Mouse (Mus musculus) intestine, postnatal 0 days (tissue): Measurements from ENCODE around the gene Adprh. TPM values are rescaled to one million over a fixed set of nuclear protein-coding genes. Genes with fewer than 3 reads are reported as not detected.

Experiments used
- ATAC-seq: fragments of 200-750 bp; cut with Nextera tagmentation; 2 replicates; pipeline ENCODE4 v1.8.0; 2017; ENCODE audit warnings: mild to moderate bottlenecking, moderate TSS enrichment, moderate library complexity
- H3K27ac ChIP-seq: fragments of 300-500 bp; sonication (generic); 2 replicates; pipeline ENCODE4 v1.5.1; 2014; ENCODE audit warnings: mild to moderate bottlenecking, low read depth, low read length, moderate library complexity
- H3K27me3 ChIP-seq: fragments of 300-500 bp; sonication (generic); replicated peaks from 2 replicates; pipeline ENCODE4 v1.6.1; 2014; ENCODE audit warnings: low read length, mixed read lengths; ENCODE audit not compliant: control insufficient read depth, insufficient read depth
- H3K36me3 ChIP-seq: fragments of 300-500 bp; sonication (generic); 2 replicates; pipeline ENCODE4 v1.6.1; 2014; ENCODE audit warnings: mild to moderate bottlenecking, moderate library complexity; ENCODE audit not compliant: control insufficient read depth, insufficient read depth
- H3K4me1 ChIP-seq: fragments of 300-500 bp; sonication (generic); replicated peaks from 2 replicates; pipeline ENCODE4 v1.6.1; 2014; ENCODE audit warnings: antibody characterized with exemption, low read length, mixed read lengths; ENCODE audit not compliant: control insufficient read depth, insufficient read depth
- H3K4me2 ChIP-seq: fragments of 300-500 bp; sonication (generic); replicated peaks from 2 replicates; pipeline ENCODE4 v1.6.1; 2014; ENCODE audit warnings: low read depth, mild to moderate bottlenecking, moderate library complexity
- H3K4me3 ChIP-seq: fragments of 300-500 bp; sonication (generic); 2 replicates; pipeline ENCODE4 v1.5.1; 2014; ENCODE audit warnings: low read depth, low read length
- H3K9ac ChIP-seq: fragments of 300-500 bp; sonication (generic); 2 replicates; pipeline ENCODE4 v1.6.1; 2014; ENCODE audit warnings: mild to moderate bottlenecking, low read depth, low read length
- H3K9me3 ChIP-seq: fragments of 300-500 bp; sonication (generic); 2 replicates; pipeline ENCODE4 v1.6.1; 2016; ENCODE audit warnings: mixed run types; ENCODE audit not compliant: control insufficient read depth
- CTCF ChIP-seq: sonication (generic); IDR thresholded peaks from 2 replicates; pipeline ENCODE4 v1.5.1; 2016; ENCODE audit warnings: low read depth, mild to moderate bottlenecking, control low read depth, antibody characterized with exemption, moderate library complexity
- WGBS: fragments of 180-500 bp; shearing (Covaris S2); extraction: QIAGEN DNeasy Blood & Tissue Kit; methylation state at CpG from one replicate; pipeline ENCODE4 v1.1.7; 2014; 5-methylcytosine and 5-hydroxymethylcytosine counted together
- polyA plus RNA-seq: library from polyadenylated mRNA; unstranded; fragments of >200 nt; fragmentation: Nextera tagmentation; extraction: Ambion mirVana; gene quantifications from 2 replicates; pipeline ENCODE4 v1.2.1, GENCODE M21; 2015

The Adprh gene
- polyA plus RNA-seq, 1 experiment from 2014 or later, result 58.8 TPM

DNA sequence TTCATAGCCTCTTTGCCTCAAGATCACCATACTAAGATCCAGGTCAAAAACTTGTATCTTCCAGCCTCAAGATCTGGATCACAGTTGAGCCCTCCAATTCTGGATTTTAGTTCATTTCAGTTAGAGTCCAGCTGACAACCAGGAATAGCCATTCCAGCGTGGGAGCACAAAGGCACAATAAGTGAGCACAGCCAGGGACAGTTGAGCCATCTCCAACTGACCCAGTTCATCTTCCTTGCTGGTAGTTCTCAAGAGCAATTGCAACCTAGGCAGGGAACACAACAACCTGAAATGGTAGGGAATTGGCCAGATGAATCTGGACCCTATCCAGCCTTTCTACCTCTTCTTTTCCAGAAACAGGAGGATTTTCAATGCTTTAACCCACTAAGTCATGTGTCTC, 13.3 kb downstream of the Adprh start:
- 88% methylated on average over 1 of the region's 1 CpGs for WGBS
- no peak for ATAC-seq
- no peaks in the 10 kb centered on the region for H3K4me1 ChIP-seq
- TF ChIP-seq CTCF, result no peak
- H3K4me3 ChIP-seq, result no peak overlapping the region
- H3K27ac ChIP-seq, result no peak overlapping the region
- H3K9ac ChIP-seq, result no peak overlapping the region
- H3K27me3 ChIP-seq, result no peaks in the 10 kb centered on the region
- peaks cover under 1% of the 10 kb centered on the region; the same call in 1 of the 2 replicates for H3K36me3 ChIP-seq
- H3K4me2 ChIP-seq, result no peak overlapping the region
- no peaks in the 10 kb centered on the region for H3K9me3 ChIP-seq

DNA sequence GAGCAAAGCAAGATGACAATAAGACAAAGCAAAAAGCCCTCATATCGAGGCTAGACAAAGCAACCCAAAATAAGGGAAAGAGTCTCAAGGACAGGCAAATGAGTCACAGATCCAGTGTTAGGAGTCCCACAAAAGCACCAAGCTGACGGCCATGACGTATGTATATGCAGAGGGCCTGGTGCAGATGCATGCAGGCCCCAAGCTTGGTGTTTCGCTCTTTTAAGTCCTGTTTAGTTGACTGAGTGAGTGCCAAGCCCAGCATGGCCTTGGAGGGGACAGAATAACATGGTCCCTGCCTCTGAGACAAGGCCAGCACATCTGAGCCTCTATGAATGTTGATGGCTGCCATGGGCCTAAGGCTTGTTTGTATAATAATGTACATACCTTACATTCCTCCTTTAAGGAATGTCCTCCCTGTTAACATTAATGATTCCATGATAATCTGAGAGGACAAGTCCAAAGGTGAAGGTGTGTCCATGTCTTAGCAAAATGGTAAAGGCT, 18.2 kb downstream of the Adprh start:
- WGBS, result 84% methylated on average over 4 of the region's 4 CpGs
- Histone ChIP-seq H3K9me3 (no peaks in the 10 kb centered on the region), H3K4me3 (no peak overlapping the region), H3K27me3 (no peaks in the 10 kb centered on the region), H3K4me1 (peaks cover 4% of the 10 kb centered on the region; the same call in 1 of the 2 replicates), H3K9ac (no peak overlapping the region), H3K4me2 (no peak overlapping the region), H3K36me3 (no peaks in the 10 kb centered on the region), H3K27ac (no peak overlapping the region)
- ATAC-seq, result no peak
- no peak for TF ChIP-seq CTCF

DNA sequence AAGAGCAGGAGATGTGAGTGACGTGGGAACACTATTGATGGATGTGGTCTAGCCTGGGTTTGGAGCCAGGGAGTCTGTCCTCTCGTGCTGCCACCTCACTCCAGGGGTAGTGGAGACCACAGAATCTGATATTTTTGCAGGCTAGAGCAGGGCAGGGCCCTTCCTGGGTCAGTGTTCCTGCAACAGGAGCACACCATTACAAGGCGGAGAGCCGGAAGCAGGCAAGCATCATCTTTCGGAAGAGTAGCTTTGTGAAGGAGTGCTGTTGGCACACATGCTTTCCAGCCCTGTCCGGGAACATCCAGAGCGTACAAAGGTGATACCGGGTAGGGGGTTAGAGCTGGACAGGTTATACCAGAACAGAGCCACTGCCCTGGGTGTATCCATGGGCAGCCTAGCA, 19.0 kb downstream of the Adprh start:
- ATAC-seq, result no peak
- no peak for TF ChIP-seq CTCF
- 91% methylated on average over 8 of the region's 8 CpGs for WGBS
- no peaks in the 10 kb centered on the region for H3K27me3 ChIP-seq
- no peak overlapping the region for H3K27ac ChIP-seq
- no peak overlapping the region for H3K4me3 ChIP-seq
- H3K4me1 ChIP-seq, result peaks cover 4% of the 10 kb centered on the region; the same call in 1 of the 2 replicates
- no peaks in the 10 kb centered on the region for H3K9me3 ChIP-seq
- no peak overlapping the region for H3K9ac ChIP-seq
- H3K4me2 ChIP-seq, result no peak overlapping the region
- no peaks in the 10 kb centered on the region for H3K36me3 ChIP-seq

DNA sequence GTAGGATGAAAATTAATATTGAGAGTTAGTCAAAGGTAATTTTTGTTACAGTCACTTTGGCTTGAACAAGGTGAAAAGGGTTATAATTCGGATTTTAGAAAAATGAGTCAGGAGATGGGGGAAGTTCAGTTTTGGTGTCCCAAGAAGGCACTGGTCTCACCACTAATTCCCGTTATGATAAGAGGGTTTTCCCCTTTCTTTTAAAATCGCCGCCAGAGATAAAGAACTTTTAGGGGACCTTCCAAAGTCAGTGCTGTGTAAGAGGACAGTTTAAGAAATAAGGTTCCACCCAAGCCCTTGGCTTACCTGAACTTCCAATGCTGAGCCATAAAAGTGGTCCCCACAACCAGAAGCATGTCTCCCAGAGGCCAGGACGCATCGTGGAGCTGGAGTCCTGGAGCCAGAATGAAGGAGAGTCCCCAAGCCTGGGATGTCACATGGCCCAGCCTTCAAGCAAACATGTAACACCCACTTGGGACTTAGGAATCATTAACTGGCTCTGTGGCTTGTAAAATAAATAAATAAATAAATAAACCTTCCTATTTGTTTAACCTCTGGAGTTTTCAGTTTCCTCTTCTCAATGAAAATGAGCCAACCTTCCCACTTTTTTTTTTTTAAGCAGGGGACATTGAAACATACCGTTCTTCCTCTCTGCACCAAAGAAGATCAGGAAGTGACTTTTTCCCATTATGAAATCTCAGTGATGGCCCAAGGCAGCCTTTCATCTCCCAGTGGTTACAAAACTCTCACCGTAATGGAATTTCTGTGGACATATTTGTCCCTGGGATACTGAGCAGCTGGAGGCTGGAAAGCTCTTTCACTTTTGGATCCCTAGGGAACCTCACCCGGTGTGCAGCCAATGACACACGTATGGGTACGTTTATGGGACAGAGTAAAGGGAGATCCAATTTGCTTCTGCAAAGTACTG, 19.7 kb downstream of the Adprh start, which contains the start of gene Pla1a:
Pla1a (minus strand) TSS at position 648 of the 928 bp plus-strand sequence.
- Histone ChIP-seq H3K9me3 (no peaks in the 10 kb centered on the region), H3K4me2 (no peak within 1 kb of the TSS), H3K36me3 (no peaks in the 10 kb centered on the region), H3K4me3 (no peak within 1 kb of the TSS), H3K4me1 (peaks cover 4% of the 10 kb centered on the region; the same call in 1 of the 2 replicates), H3K27me3 (no peaks in the 10 kb centered on the region), H3K9ac (no peak within 1 kb of the TSS), H3K27ac (no peak within 1 kb of the TSS)
- 59% methylated on average over 11 of the region's 11 CpGs for WGBS
- peak; percentile 47; the same call in 1 of the 2 replicates for ATAC-seq
- TF ChIP-seq CTCF, result no peak

DNA sequence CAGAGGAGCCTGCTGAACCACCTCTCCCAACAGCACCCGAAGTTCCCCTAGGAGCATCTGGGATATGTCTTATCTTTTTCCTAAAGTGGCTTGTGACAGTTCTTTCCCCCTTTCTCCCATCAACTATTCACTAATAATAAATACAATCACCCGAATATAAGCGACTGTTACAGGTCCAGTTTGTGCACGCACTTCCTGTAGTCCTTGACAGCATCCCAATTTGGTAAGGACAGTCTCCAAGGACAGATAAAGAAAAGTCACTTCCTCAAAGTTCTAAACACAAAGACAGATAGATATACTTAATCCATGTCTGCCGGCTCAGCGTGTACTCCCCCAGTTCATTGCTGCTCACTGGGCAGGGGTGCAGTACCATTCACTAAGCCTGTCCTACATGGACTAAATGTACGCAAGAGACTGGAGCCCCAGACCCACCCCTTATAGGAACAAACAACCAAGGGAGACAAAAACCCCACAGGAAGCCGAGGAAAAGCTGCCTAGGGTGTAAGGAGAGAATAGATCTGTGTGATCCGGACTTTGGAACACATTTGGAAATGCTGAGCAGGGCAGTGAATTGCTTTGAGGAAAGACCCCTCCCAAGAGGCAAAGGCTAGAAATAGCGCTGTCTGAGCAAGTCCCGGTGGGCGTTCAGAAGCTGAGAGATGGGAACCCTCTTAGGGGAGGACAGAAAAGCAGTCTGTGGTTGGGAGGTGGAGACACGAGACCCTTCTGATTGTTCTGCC, 20.9 kb downstream of the Adprh start:
- Histone ChIP-seq H3K4me2 (no peak overlapping the region), H3K9ac (no peak overlapping the region), H3K9me3 (no peaks in the 10 kb centered on the region), H3K27ac (no peak overlapping the region), H3K27me3 (no peaks in the 10 kb centered on the region), H3K4me1 (peaks cover 4% of the 10 kb centered on the region; the same call in 1 of the 2 replicates), H3K36me3 (no peaks in the 10 kb centered on the region), H3K4me3 (no peak overlapping the region)
- TF ChIP-seq CTCF, result no peak
- ATAC-seq, result no peak
- WGBS, result 47% methylated on average over 13 of the region's 13 CpGs

- no peaks in the 10 kb centered on the region for H3K9me3 ChIP-seq
- TF ChIP-seq CTCF, result no peak
- no peak overlapping the region for H3K4me3 ChIP-seq
- 80% methylated on average over 1 of the region's 1 CpGs for WGBS
- no peak overlapping the region for H3K4me2 ChIP-seq
- H3K27me3 ChIP-seq, result no peaks in the 10 kb centered on the region
- no peaks in the 10 kb centered on the region for H3K4me1 ChIP-seq
- ATAC-seq, result no peak
- H3K27ac ChIP-seq, result no peak overlapping the region
- H3K36me3 ChIP-seq, result no peaks in the 10 kb centered on the region
- H3K9ac ChIP-seq, result no peak overlapping the region
Measured at GRCm38 (mm10) chr16:38425799-38426198, 26.7 kb downstream of the Adprh start.
